Mouse (Mus musculus): Measurements from ENCODE around the gene Arf5. TPM values are rescaled to one million over a fixed set of nuclear protein-coding genes. Genes with fewer than 3 reads are reported as not detected.

Arf5 gene
- polyA plus RNA-seq, 1 experiment from 2014 or later: 231 TPM

GRCm38 (mm10) chr6:28416981-28417380 lies 6.4 kb upstream of the Arf5 start:
- H3K27me3 ChIP-seq: no peaks in the 10 kb centered on the region
- no peaks in the 10 kb centered on the region for H3K9me3 ChIP-seq (replicated peaks)
- ATAC-seq (replicated peaks; ENCODE audit: insufficient number of reproducible peaks, insufficient read depth, low FRiP score, low read depth): no peak
- no peak overlapping the region for H3K4me3 ChIP-seq
- no peak overlapping the region for H3K4me2 ChIP-seq
- no peak overlapping the region for H3K9ac ChIP-seq
- peaks cover 39% of the 10 kb centered on the region for H3K4me1 ChIP-seq (replicated peaks)
- 65% methylated on average over 4 of the region's 4 CpGs for whole genome bisulfite sequencing
- H3K36me3 ChIP-seq: peaks cover 43% of the 10 kb centered on the region
- H3K27ac ChIP-seq: peak overlapping the region; percentile 40

DNA sequence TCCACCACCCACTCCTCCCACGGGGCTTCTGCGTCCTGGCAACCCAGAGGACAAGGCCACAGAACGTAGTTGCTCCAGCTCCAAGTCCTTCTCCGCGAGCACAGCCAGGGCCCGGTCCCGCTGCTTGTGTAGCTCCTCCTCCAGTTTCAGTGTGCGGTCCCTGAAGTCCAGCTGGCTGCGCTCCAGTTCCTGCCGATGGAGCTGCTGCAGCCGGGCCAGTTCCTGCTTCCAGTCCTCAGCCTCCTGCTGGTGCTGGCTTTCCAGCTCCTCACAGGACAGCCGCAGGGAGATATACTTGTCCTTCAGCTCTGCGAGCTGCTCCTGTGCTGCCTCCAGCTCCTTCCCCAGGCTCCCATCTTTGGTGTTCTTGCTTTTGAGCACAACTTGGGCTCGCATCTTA lies 4.9 kb upstream of the Arf5 start:
- ATAC-seq (replicated peaks; ENCODE audit: insufficient number of reproducible peaks, insufficient read depth, low FRiP score, low read depth): no peak; the same call in 1 of the 2 replicates
- H3K4me3 ChIP-seq: no peak overlapping the region
- WGBS: 66% methylated on average over 14 of the region's 14 CpGs

GRCm38 (mm10) chr6:28419673-28420072 lies 3.7 kb upstream of the Arf5 start:
- H3K4me3 ChIP-seq: peak overlapping the region; percentile 82
- H3K4me1 ChIP-seq (replicated peaks): peaks cover 53% of the 10 kb centered on the region
- no peak overlapping the region for H3K27ac ChIP-seq
- no peaks in the 10 kb centered on the region for H3K27me3 ChIP-seq
- peak overlapping the region; percentile 77 for H3K4me2 ChIP-seq
- ATAC-seq (replicated peaks; ENCODE audit: insufficient number of reproducible peaks, insufficient read depth, low FRiP score, low read depth): no peak
- H3K9me3 ChIP-seq (replicated peaks): no peaks in the 10 kb centered on the region
- H3K36me3 ChIP-seq: peaks cover 40% of the 10 kb centered on the region
- no peak overlapping the region for H3K9ac ChIP-seq
- 39% methylated on average over 2 of the region's 2 CpGs for WGBS

More for the DNA sequence above, 4.9 kb upstream of the Arf5 start:
- Histone ChIP-seq H3K9me3 (replicated peaks) (no peaks in the 10 kb centered on the region), H3K36me3 (peaks cover 43% of the 10 kb centered on the region), H3K4me2 (peak overlapping the region; percentile 32), H3K27me3 (no peaks in the 10 kb centered on the region), H3K4me1 (replicated peaks) (peaks cover 46% of the 10 kb centered on the region), H3K9ac (no peak overlapping the region), H3K27ac (peak overlapping the region; percentile 69)

DNA sequence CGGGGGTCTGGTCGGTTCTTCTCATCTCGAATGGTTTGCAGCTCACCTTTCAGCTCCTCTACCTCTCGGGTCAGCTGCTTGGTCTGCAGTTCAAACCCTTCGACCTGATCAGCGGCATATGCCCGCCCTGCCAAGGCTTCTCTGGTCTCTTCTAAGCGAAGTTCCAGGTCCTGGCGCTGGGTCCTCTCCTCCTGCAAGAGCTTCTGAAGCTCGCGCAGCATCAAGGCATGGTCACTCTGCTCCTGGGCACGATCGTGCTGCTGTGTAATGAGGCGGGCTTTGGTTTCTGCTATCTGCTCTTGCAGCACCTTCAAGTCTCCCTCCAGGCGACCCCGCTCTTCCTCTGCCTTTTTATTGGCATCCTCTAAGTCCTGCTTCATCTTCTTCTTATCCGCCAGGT lies 3.0 kb upstream of the Arf5 start:
- peaks cover 58% of the 10 kb centered on the region for H3K4me1 ChIP-seq (replicated peaks)
- WGBS: 77% methylated on average over 17 of the region's 17 CpGs
- H3K4me3 ChIP-seq: peak overlapping the region; percentile 82
- H3K27me3 ChIP-seq: no peaks in the 10 kb centered on the region
- peak overlapping the region; percentile 77 for H3K4me2 ChIP-seq
- peak overlapping the region; percentile 63; the same call in 1 of the 2 replicates for H3K9ac ChIP-seq
- no peaks in the 10 kb centered on the region for H3K9me3 ChIP-seq (replicated peaks)
- ATAC-seq (replicated peaks; ENCODE audit: insufficient number of reproducible peaks, insufficient read depth, low FRiP score, low read depth): no peak
- H3K27ac ChIP-seq: no peak overlapping the region
- H3K36me3 ChIP-seq: peaks cover 34% of the 10 kb centered on the region

GRCm38 (mm10) chr6:28420865-28421264 lies 2.5 kb upstream of the Arf5 start:
- H3K4me1 ChIP-seq (replicated peaks): peaks cover 61% of the 10 kb centered on the region
- peak overlapping the region; percentile 60; the same call in 1 of the 2 replicates for H3K27ac ChIP-seq
- H3K9ac ChIP-seq: peak overlapping the region; percentile 63
- 14% methylated on average over 13 of the region's 13 CpGs for WGBS
- peak overlapping the region; percentile 82 for H3K4me3 ChIP-seq
- peaks cover 34% of the 10 kb centered on the region for H3K36me3 ChIP-seq
- H3K4me2 ChIP-seq: peak overlapping the region; percentile 77
- no peaks in the 10 kb centered on the region for H3K27me3 ChIP-seq
- no peak for ATAC-seq (replicated peaks; ENCODE audit: insufficient number of reproducible peaks, insufficient read depth, low FRiP score, low read depth)
- H3K9me3 ChIP-seq (replicated peaks): no peaks in the 10 kb centered on the region

DNA sequence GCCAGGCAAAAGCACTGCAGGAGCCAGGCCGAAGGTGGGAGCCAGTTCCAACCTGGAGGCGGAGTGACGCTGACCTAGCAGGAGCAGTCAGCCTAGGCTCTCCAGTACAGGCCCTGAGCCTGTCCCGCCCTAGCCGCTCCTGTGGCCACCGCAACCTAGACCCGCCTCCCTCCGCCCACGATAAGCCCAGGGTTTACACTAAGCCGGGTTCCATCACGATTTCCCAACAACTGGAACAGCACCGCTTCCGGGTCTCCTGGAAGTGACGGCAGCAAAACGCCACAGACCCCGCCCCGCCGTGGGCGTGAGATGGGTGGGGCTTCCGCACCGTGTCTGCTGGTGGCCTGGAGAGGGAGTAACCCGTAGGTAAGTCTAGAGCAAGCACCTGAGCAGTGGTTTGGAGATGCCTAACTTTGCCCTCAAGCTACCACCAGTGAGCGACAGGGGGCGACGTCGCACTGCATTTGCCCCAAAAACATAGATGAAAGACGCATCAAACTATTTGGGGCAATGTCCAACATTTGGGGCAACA lies 1.8 kb upstream of the Arf5 start:
- H3K4me3 ChIP-seq: peak overlapping the region; percentile 82
- peak overlapping the region; percentile 60 for H3K27ac ChIP-seq
- no peaks in the 10 kb centered on the region for H3K27me3 ChIP-seq
- H3K36me3 ChIP-seq: peaks cover 37% of the 10 kb centered on the region
- H3K4me2 ChIP-seq: peak overlapping the region; percentile 77
- no peaks in the 10 kb centered on the region for H3K9me3 ChIP-seq (replicated peaks)
- peak overlapping the region; percentile 63 for H3K9ac ChIP-seq
- ATAC-seq (replicated peaks; ENCODE audit: insufficient number of reproducible peaks, insufficient read depth, low FRiP score, low read depth): peak; percentile 74
- under 1% methylated on average over 27 of the region's 27 CpGs for WGBS
- H3K4me1 ChIP-seq (replicated peaks): peaks cover 61% of the 10 kb centered on the region

DNA sequence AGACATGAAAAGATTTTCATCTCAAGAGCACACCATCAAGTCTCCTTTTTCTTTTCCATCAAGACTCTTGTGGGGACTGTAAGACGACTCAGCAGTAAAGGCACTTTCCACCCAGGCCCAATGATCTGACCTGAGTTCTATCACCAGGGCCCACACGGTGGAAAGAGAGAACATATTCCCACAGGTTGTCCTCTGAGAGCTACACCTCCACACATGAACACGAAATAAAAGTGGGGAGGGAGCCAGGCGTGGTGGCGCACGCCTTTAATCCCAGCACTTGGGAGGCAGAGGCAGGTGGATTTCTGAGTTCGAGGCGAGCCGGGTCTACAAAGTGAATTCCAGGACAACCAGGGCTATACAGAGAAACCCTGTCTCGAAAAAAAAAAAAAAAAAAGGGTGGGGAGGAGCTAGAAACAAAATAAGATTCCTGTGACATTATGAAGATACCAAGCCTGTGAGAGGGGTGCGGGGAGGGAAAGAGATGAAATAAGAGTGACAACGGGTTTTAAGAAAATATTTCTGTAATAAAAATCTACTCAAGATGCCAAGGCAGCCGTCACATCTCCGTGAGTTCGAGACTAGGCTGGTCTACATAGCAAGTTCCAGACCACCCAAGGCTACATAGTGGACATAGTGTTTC lies 589 bp upstream of the Arf5 start:
- H3K4me1 ChIP-seq (replicated peaks): peaks cover 59% of the 10 kb centered on the region
- no peaks in the 10 kb centered on the region for H3K9me3 ChIP-seq (replicated peaks)
- peak overlapping the region; percentile 96 for H3K4me3 ChIP-seq
- 0 out of 2 replicates have a peak overlapping the region, but pooled peaks have one; percentile 98 for H3K9ac ChIP-seq
- H3K27me3 ChIP-seq: no peaks in the 10 kb centered on the region
- H3K36me3 ChIP-seq: peaks cover 30% of the 10 kb centered on the region
- peak overlapping the region; percentile 87 for H3K27ac ChIP-seq
- H3K4me2 ChIP-seq: peak overlapping the region; percentile 49
- 72% methylated on average over 15 of the region's 15 CpGs for WGBS
- ATAC-seq (replicated peaks; ENCODE audit: insufficient number of reproducible peaks, insufficient read depth, low FRiP score, low read depth): no peak

DNA sequence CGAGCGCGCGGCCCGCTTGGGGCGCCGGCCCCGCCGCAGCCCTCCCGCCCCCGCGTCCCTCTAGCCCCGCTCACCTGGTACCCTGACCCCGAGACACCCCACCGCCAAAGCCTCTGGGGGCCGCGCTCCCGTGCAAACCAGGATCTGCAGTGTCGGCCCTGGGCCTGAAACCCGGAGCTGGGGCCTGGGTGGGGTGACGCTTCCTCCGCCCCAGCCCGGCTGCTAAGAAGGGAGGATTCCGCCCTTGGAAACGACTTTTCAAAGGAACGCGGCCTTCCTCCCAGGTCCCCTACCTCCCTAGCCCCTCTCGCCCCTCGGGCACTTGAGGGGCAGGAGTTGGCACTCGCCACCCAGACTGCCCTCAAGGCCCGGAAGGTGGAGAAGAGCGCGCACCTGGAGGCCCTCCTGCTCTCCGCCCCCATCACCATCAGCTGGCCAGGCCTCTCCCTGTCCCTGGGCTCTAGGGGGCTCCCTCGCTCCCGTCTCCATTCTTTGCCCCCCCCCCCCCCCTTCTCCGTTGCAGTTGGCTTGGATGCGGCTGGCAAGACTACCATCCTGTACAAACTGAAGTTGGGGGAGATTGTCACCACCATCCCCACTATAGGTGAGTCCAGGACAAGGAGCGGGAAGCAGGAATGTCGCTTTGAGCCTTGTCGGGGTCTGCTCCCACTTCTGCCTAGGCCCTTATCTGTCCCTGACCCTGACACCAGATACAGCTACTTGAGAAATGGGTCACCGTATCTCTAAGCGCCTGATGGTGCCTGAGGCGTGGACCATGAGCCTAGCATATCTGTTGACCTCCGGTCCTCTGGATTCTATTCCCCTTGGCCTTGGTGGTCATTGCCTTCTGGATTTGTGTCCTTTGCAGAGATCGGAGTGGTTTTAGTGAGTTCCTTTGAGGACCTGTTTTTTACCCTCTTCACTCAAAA lies 671 bp downstream of the Arf5 start:
- H3K4me3 ChIP-seq: peak overlapping the region; percentile 96
- no peaks in the 10 kb centered on the region for H3K9me3 ChIP-seq (replicated peaks)
- 4% methylated on average over 46 of the region's 46 CpGs for WGBS
- peak overlapping the region; percentile 87 for H3K27ac ChIP-seq
- H3K9ac ChIP-seq: peak overlapping the region; percentile 98
- H3K36me3 ChIP-seq: peaks cover 18% of the 10 kb centered on the region
- H3K4me2 ChIP-seq: peak overlapping the region; percentile 75
- no peaks in the 10 kb centered on the region for H3K27me3 ChIP-seq
- peaks cover 47% of the 10 kb centered on the region for H3K4me1 ChIP-seq (replicated peaks)
- peak; percentile 48 for ATAC-seq (replicated peaks; ENCODE audit: insufficient number of reproducible peaks, insufficient read depth, low FRiP score, low read depth)

DNA sequence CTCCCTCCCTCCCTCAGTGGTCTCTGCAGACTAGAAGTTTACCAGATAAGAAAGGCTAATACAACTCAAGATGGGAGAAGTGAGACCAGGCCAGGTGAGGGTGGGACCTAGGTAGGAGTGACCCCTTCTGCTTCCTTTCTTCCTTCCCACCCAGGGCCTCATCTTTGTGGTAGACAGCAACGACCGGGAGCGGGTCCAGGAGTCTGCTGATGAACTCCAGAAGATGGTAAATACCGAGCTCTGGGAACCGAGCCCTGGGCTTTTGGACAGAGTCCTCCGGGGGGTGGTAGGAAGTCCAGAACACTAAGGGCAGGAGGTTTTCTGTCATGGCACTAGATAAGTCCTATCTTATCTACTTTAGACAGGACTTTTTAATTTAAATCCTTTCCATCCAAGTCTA lies 1.7 kb downstream of the Arf5 start:
- no peak overlapping the region for H3K4me3 ChIP-seq
- no peaks in the 10 kb centered on the region for H3K9me3 ChIP-seq (replicated peaks)
- 49% methylated on average over 6 of the region's 6 CpGs for WGBS
- no peak overlapping the region; the same call in 1 of the 2 replicates for H3K27ac ChIP-seq
- H3K27me3 ChIP-seq: no peaks in the 10 kb centered on the region
- peaks cover 14% of the 10 kb centered on the region for H3K36me3 ChIP-seq
- H3K9ac ChIP-seq: no peak overlapping the region
- H3K4me1 ChIP-seq (replicated peaks): peaks cover 37% of the 10 kb centered on the region
- ATAC-seq (replicated peaks; ENCODE audit: insufficient number of reproducible peaks, insufficient read depth, low FRiP score, low read depth): no peak
- peak overlapping the region; percentile 75 for H3K4me2 ChIP-seq

- Histone ChIP-seq H3K4me3 (no peak within 1 kb of the TSS), H3K27me3 (no peaks in the 10 kb centered on the region), H3K9ac (no peak within 1 kb of the TSS), H3K9me3 (replicated peaks) (no peaks in the 10 kb centered on the region), H3K4me2 (no peak within 1 kb of the TSS), H3K27ac (no peak within 1 kb of the TSS), H3K36me3 (peaks cover 14% of the 10 kb centered on the region), H3K4me1 (replicated peaks) (peaks cover 19% of the 10 kb centered on the region)
- 79% methylated on average over 3 of the region's 3 CpGs for WGBS
- ATAC-seq (replicated peaks; ENCODE audit: insufficient number of reproducible peaks, insufficient read depth, low FRiP score, low read depth): no peak
Observed at GRCm38 (mm10) chr6:28427096-28427839, 3.9 kb downstream of the Arf5 start, which contains the start of gene Fscn3. Fscn3 (plus strand) TSS chr6:28427789.

All from heart, embryonic 15.5 days (tissue).